Mouse (Mus musculus) midbrain, embryonic 14.5 days (tissue): ENCODE results near the gene Axin2. TPM values are rescaled to one million over a fixed set of nuclear protein-coding genes. Genes with fewer than 3 reads are reported as not detected.

Source experiments
- ATAC-seq: fragments of 200-750 bp; cut with Nextera tagmentation; 2 replicates; pipeline ENCODE4 v1.8.0; 2017; ENCODE audit warnings: moderate number of reproducible peaks, moderate library complexity; ENCODE audit not compliant: low FRiP score, low TSS enrichment
- DNase-seq: peaks from one replicate; pipeline ENCODE4 v3.0.0-alpha.2; 2015
- H3K27ac ChIP-seq: fragments of 300-500 bp; sonication (generic); replicated peaks from 2 replicates; pipeline ENCODE4 v1.5.1; 2014; ENCODE audit warnings: mild to moderate bottlenecking, low read depth, low read length, moderate library complexity
- H3K27me3 ChIP-seq: fragments of 300-500 bp; sonication (generic); 2 replicates; pipeline ENCODE4 v1.6.1; 2014; ENCODE audit warnings: low read length, control low read depth, mixed read lengths; ENCODE audit not compliant: control insufficient read depth, insufficient read depth
- H3K36me3 ChIP-seq: fragments of 300-500 bp; sonication (generic); 2 replicates; pipeline ENCODE4 v1.6.1; 2014; ENCODE audit warnings: low read length, control low read depth; ENCODE audit not compliant: control insufficient read depth, insufficient read depth
- H3K4me1 ChIP-seq: fragments of 300-500 bp; sonication (generic); 2 replicates; pipeline ENCODE4 v1.6.1; 2014; ENCODE audit warnings: mild to moderate bottlenecking, antibody characterized with exemption, low read length, control low read depth; ENCODE audit not compliant: control insufficient read depth, insufficient read depth
- H3K4me2 ChIP-seq: fragments of 300-500 bp; sonication (generic); 2 replicates; pipeline ENCODE4 v1.6.1; 2014; ENCODE audit warnings: mild to moderate bottlenecking, low read length, moderate library complexity
- H3K4me3 ChIP-seq: fragments of 300-500 bp; sonication (generic); replicated peaks from 2 replicates; pipeline ENCODE4 v1.5.1; 2014; ENCODE audit warnings: low read depth, low read length
- H3K9ac ChIP-seq: fragments of 300-500 bp; sonication (generic); replicated peaks from 2 replicates; pipeline ENCODE4 v1.6.1; 2014; ENCODE audit warnings: mild to moderate bottlenecking, low read length, moderate library complexity
- H3K9me3 ChIP-seq: fragments of 300-500 bp; sonication (generic); 2 replicates; pipeline ENCODE4 v1.6.1; 2016; ENCODE audit warnings: low read length, control low read depth, mixed read lengths; ENCODE audit not compliant: control insufficient read depth
- WGBS: fragments of 180-500 bp; shearing (Covaris S2); extraction: QIAGEN DNeasy Blood & Tissue Kit; methylation state at CpG from one replicate; pipeline ENCODE4 v1.1.7; 2014; 5-methylcytosine and 5-hydroxymethylcytosine counted together
- polyA plus RNA-seq: library from polyadenylated mRNA; unstranded; fragments of >200 nt; fragmentation: Nextera tagmentation; extraction: Ambion mirVana; gene quantifications from 2 replicates; pipeline ENCODE4 v1.2.1, GENCODE M21; 2014

Axin2 gene
- polyA plus RNA-seq, 1 experiment from 2014 or later = 19.4 TPM

DNA sequence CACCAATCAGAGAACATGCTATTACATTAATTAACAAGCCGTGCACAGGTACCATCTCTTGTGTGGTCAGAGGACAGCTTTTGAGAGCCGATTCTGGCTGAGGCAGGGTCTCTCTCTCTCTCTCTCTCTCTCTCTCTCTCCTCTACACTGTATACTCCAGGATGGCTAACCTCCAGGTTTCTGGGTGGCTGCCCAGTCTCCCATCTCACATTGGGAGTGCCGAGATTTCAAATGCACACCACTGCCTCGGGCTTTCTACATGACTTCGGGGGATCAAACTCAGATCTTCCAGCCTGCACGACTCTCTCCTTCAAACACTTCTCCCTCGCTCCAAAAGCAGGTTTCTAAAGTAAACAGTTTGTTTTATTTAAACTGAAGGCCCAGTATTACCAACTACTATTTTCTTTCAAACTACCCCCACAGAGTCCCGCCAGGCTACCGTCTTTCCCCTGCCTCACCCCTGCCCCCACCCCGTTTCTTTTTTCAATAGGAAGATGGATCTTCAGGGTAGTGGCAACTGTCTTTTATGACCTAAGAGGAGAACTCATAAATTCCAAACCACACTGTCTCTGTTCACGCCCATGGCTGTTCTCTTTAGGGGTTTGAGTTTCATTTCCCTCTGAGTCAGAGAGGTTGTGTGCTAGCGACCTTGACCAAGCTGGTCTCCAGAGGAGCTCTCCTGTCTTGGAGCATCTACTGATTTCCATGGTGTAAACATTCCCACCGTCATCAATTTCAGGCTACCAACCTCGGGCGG is 43.5 kb downstream of the Axin2 start:
- no peak overlapping the region for H3K4me2 ChIP-seq
- no peak for ATAC-seq
- H3K9ac ChIP-seq = no peak overlapping the region
- no peaks in the 10 kb centered on the region for H3K9me3 ChIP-seq
- no peak overlapping the region for H3K4me3 ChIP-seq
- no peak overlapping the region for H3K27ac ChIP-seq
- DNase-seq = no peak
- 82% methylated on average over 15 of the region's 15 CpGs for WGBS
- H3K36me3 ChIP-seq = no peaks in the 10 kb centered on the region
- no peaks in the 10 kb centered on the region for H3K27me3 ChIP-seq
- H3K4me1 ChIP-seq = peaks cover 7% of the 10 kb centered on the region; the same call in 1 of the 2 replicates

DNA sequence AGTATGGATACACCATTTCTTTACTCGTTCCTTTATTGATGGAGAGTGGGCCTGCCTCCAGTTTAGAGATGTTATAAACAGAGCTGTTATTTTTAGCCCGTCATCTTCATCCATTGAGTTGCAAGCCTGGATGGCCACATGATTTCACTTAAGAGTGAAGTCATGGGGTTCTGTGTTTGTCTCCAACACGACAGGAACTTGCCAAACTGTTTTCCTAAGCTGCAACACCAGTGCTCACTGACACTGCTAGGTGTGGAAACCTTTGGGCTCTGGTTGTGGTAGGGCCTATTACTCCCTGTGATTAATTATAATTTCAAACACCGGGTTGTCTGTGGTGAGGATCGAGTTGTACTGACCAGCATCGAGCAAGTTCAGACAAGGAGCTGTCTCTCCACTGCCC is 45.6 kb downstream of the Axin2 start:
- no peak for DNase-seq
- ATAC-seq = no peak
- H3K36me3 ChIP-seq = no peaks in the 10 kb centered on the region
- H3K9me3 ChIP-seq = no peaks in the 10 kb centered on the region
- H3K27me3 ChIP-seq = no peaks in the 10 kb centered on the region
- H3K4me2 ChIP-seq = no peak overlapping the region
- no peak overlapping the region for H3K4me3 ChIP-seq
- H3K9ac ChIP-seq = no peak overlapping the region
- WGBS = 78% methylated on average over 6 of the region's 6 CpGs
- H3K4me1 ChIP-seq = peaks cover 7% of the 10 kb centered on the region; the same call in 1 of the 2 replicates
- no peak overlapping the region for H3K27ac ChIP-seq

DNA sequence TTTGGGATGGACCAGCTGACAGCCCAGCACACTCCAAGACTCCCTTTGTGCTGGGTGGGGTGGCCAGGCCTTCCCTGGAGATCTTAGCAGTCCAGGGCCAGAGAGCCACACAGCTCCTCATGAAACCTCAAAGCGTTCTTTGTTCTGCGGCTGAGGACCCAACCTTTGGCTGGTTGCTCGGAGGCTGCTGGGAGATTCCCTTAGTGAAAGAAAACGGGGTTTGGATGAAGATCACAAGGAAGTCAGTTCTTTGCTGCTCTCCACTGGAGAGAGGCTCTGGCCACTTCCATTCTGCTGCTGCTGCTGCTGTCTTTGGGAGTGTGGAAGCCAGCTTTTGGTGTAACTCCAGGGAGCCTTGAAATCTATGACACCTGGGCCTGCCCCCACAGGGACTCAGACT is 53.3 kb downstream of the Axin2 start:
- no peak overlapping the region for H3K4me3 ChIP-seq
- H3K4me1 ChIP-seq = peaks cover 10% of the 10 kb centered on the region; the same call in 1 of the 2 replicates
- no peak overlapping the region for H3K4me2 ChIP-seq
- DNase-seq = no peak
- no peaks in the 10 kb centered on the region for H3K27me3 ChIP-seq
- ATAC-seq = no peak
- no peak overlapping the region for H3K27ac ChIP-seq
- H3K9ac ChIP-seq = no peak overlapping the region
- H3K9me3 ChIP-seq = no peaks in the 10 kb centered on the region
- H3K36me3 ChIP-seq = no peaks in the 10 kb centered on the region
- WGBS = 53% methylated on average over 4 of the region's 4 CpGs

DNA sequence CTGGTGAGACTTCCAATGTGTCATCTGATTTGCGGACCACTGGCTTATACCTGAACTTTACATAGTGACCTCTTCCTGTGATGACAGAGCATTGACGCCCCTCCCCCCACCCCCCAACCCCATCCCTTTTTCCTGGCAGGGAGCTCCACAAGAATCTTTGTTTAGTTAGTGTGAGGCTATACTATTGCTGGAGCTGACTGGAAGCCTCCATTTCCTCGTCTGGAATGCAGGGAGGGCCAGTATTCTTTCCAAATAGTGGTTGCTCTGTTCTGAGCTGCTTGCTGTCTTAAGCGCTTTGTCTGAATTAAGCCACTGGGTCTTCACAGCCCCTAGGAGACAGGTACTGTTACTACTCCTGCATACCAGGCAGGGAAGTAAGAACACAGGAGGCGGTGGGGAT is 53.7 kb downstream of the Axin2 start:
- ATAC-seq (no peak), DNase-seq (no peak)
- Histone ChIP-seq H3K36me3 (no peaks in the 10 kb centered on the region), H3K4me3 (no peak overlapping the region), H3K4me2 (no peak overlapping the region), H3K9me3 (no peaks in the 10 kb centered on the region), H3K4me1 (peaks cover 10% of the 10 kb centered on the region; the same call in 1 of the 2 replicates), H3K27ac (no peak overlapping the region), H3K27me3 (no peaks in the 10 kb centered on the region), H3K9ac (no peak overlapping the region)
- WGBS = 59% methylated on average over 5 of the region's 5 CpGs

DNA sequence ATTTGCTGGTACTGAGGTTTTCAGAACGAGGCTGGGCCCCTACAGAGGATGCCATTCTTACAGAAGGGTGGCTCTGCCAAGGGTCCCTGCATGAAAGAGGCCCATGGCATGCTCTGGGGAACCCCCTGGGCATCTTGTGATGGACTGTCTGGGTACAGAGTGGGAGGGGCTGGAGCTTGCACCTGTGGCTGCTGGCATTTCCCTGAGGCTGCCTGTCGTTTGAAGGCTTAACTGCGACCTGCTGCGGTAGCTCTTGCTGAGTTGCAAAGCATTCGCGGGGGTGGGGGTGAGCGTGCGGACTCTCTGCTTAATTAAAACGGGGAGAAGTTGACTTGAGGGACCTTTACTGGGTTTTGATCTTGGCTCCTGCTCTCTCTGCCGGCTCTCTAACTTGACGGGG is 55.4 kb downstream of the Axin2 start:
- no peak overlapping the region for H3K27ac ChIP-seq
- ATAC-seq (no peak), DNase-seq (peak; percentile 47)
- H3K27me3 ChIP-seq = no peaks in the 10 kb centered on the region
- H3K9ac ChIP-seq = no peak overlapping the region
- no peak overlapping the region for H3K4me2 ChIP-seq
- H3K4me3 ChIP-seq = no peak overlapping the region
- peaks cover 10% of the 10 kb centered on the region; the same call in 1 of the 2 replicates for H3K4me1 ChIP-seq
- WGBS = 12% methylated on average over 11 of the region's 11 CpGs
- H3K9me3 ChIP-seq = no peaks in the 10 kb centered on the region
- H3K36me3 ChIP-seq = no peaks in the 10 kb centered on the region

DNA sequence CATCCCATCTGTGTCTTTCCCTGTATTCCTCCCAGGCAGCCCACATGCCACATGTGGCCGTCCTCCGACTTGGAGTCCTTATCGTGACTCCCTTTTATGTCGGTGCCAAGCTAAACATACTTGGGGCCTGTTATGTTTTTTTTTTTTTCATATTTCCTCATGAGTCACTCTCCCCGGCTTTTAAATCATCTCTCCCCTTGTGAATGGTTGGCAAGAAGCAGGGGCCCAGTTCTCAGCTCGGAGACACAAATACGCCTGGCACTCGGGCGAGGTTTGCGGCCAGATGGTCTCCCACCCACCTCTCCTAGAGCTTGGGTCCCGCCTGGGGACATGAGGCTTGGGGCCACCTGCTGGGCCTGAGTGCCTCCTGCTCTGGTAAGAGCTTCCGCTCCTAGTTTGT is 60.4 kb downstream of the Axin2 start:
- H3K4me2 ChIP-seq = no peak overlapping the region
- DNase-seq (no peak), ATAC-seq (no peak)
- H3K4me3 ChIP-seq = no peak overlapping the region
- H3K36me3 ChIP-seq = no peaks in the 10 kb centered on the region
- no peaks in the 10 kb centered on the region for H3K27me3 ChIP-seq
- 89% methylated on average over 12 of the region's 12 CpGs for WGBS
- no peak overlapping the region for H3K27ac ChIP-seq
- peaks cover 9% of the 10 kb centered on the region for H3K4me1 ChIP-seq
- H3K9ac ChIP-seq = no peak overlapping the region
- H3K9me3 ChIP-seq = no peaks in the 10 kb centered on the region

DNA sequence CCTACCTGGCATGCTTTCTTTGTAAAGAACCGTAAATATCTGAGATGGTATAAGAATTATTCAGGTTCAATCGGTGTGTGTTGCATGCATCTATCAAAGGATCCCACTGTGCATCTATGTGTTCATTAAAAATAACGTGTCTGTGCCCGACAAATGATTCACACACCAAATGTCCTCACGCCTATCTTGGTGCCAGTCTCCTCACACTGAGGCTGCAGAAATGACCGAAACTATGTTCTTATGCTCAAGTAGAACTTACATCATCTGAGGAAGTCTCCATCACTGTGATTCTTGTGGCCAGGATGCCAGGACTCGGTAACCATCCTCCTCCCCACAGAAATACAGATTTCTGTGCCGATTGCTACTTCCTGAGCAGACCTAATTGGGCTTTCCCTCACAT is 60.9 kb downstream of the Axin2 start:
- 93% methylated on average over 8 of the region's 8 CpGs for WGBS

DNA sequence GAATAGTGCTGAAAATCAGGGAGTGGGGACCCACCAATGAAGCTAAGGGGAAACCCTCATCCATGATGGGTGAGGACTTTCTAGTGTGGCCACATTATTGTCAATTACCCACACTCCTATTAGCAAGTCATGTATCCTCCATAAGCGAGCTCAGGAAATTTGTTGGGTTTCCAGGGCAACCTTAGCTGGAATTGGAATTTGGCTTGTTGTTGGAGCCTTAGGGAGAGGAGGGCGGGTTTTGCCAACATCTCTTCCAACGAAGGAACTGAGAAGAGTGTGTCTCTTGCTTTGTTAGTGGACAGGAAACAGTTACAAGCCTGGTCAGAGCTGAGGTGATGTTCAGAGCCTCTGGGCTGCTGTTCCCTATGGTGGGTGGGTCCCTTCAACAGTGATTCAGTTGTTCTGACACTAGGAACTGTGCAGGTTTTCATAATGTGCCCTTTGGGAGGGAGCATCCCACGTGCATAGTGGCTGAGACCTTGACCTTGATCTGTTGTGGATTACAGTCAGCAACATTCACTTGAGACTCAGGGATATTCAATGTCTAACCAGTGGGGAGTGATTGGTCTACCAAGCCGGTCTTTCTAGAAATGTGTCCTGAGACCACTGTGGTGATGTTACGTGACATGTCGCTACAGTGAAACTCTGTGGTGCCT is 63.4 kb downstream of the Axin2 start:
- DNase-seq (no peak), ATAC-seq (no peak)
- no peaks in the 10 kb centered on the region for H3K27me3 ChIP-seq
- no peak overlapping the region for H3K9ac ChIP-seq
- H3K36me3 ChIP-seq = no peaks in the 10 kb centered on the region
- H3K9me3 ChIP-seq = no peaks in the 10 kb centered on the region
- H3K27ac ChIP-seq = no peak overlapping the region
- H3K4me3 ChIP-seq = no peak overlapping the region
- no peak overlapping the region for H3K4me2 ChIP-seq
- peaks cover 5% of the 10 kb centered on the region; the same call in 1 of the 2 replicates for H3K4me1 ChIP-seq
- 63% methylated on average over 7 of the region's 7 CpGs for WGBS

More for the DNA sequence above, 60.9 kb downstream of the Axin2 start:
- ATAC-seq (no peak), DNase-seq (no peak)
- Histone ChIP-seq H3K4me1 (peaks cover 5% of the 10 kb centered on the region), H3K27ac (no peak overlapping the region), H3K4me2 (no peak overlapping the region), H3K4me3 (no peak overlapping the region), H3K36me3 (no peaks in the 10 kb centered on the region), H3K27me3 (no peaks in the 10 kb centered on the region), H3K9me3 (no peaks in the 10 kb centered on the region), H3K9ac (no peak overlapping the region)
